Mouse (Mus musculus) limb, embryonic 13.5 days (tissue): ENCODE data around the gene Arhgap6. TPM values are rescaled to one million over a fixed set of nuclear protein-coding genes. Genes with fewer than 3 reads are reported as not detected.
A peak's percentile ranks its signal among the peaks of the same experiment; 100 is the strongest.

Experiments used
- ATAC-seq: fragments of 200-750 bp; cut with Nextera tagmentation; 2 replicates; pipeline ENCODE4 v1.8.0; 2017; ENCODE audit warnings: low read depth, moderate number of reproducible peaks, moderate TSS enrichment; ENCODE audit not compliant: low FRiP score
- H3K27ac ChIP-seq: fragments of 300-500 bp; sonication (generic); 2 replicates; pipeline ENCODE4 v1.5.1; 2015; ENCODE audit warnings: inconsistent platforms, mild to moderate bottlenecking, moderate library complexity
- H3K27me3 ChIP-seq: fragments of 300-500 bp; sonication (generic); 2 replicates; pipeline ENCODE4 v1.6.1; 2015; ENCODE audit warnings: mild to moderate bottlenecking, inconsistent platforms
- H3K36me3 ChIP-seq: fragments of 300-500 bp; sonication (generic); 2 replicates; pipeline ENCODE4 v1.6.1; 2015; ENCODE audit warnings: inconsistent platforms, mild to moderate bottlenecking, moderate library complexity
- H3K4me1 ChIP-seq: fragments of 300-500 bp; sonication (generic); 2 replicates; pipeline ENCODE4 v1.6.1; 2015; ENCODE audit warnings: inconsistent platforms
- H3K4me2 ChIP-seq: fragments of 300-500 bp; sonication (generic); replicated peaks from 2 replicates; pipeline ENCODE4 v1.6.1; 2015; ENCODE audit warnings: inconsistent platforms, mild to moderate bottlenecking, moderate library complexity
- H3K4me3 ChIP-seq: fragments of 300-500 bp; sonication (generic); 2 replicates; pipeline ENCODE4 v1.5.1; 2015; ENCODE audit warnings: moderate library complexity, mild to moderate bottlenecking, inconsistent platforms
- H3K9ac ChIP-seq: fragments of 300-500 bp; sonication (generic); 2 replicates; pipeline ENCODE4 v1.6.1; 2015; ENCODE audit warnings: mild to moderate bottlenecking, inconsistent platforms
- H3K9me3 ChIP-seq: fragments of 300-500 bp; sonication (generic); 2 replicates; pipeline ENCODE4 v1.6.1; 2016; ENCODE audit warnings: inconsistent platforms
- WGBS: fragments of 180-500 bp; shearing (Covaris S2); methylation state at CpG from one replicate; pipeline ENCODE4 v1.1.7; 2015; 5-methylcytosine and 5-hydroxymethylcytosine counted together
- polyA plus RNA-seq: library from polyadenylated mRNA; unstranded; fragments of >200 nt; fragmentation: Nextera tagmentation; extraction: Ambion mirVana; gene quantifications from 2 replicates; pipeline ENCODE4 v1.2.1, GENCODE M21; 2015

Gene Arhgap6
- polyA plus RNA-seq, 1 experiment from 2014 or later, result 3.1 TPM

DNA sequence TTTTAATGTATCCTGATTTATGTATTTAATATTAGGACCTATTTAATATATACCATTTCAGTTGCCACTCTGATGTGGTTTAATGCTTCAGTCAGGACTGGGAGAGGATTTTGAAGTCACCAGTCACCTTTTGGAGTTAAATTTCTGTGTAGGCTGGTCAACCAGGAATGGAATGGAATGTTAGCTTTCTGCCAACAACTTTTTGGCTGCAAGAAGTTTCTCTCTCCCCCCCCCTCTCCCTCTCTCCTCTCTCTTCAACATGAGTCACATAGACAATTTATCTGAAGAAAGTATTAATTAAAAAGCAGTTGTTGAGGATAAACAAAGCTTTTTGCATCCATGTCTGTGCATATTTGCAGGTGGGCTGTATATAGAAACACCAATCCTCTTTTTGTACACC, 217.8 kb downstream of the Arhgap6 start:
- peaks cover 19% of the 10 kb centered on the region; the same call in 1 of the 2 replicates for H3K27me3 ChIP-seq
- no peak overlapping the region for H3K9ac ChIP-seq

DNA sequence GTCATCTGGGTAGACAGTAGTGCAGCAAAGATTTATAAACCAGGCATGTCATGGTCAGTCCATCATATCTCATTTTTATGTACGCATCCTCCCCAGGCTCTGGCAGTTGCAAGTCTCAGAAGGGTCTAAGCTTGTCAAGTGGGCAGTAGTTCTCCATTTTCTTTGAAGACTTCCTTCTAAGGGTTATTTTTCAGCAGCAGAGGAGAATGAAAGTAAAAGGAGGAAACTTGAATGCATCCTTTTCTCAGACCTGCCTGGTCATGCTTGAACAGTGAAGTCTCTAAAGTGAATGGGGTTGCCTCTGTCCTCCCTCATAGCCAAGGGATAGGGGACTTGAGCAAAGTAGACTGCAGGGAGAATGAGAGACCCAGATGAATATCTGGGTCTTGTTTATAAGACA, 239.5 kb downstream of the Arhgap6 start:
- no peaks in the 10 kb centered on the region for H3K36me3 ChIP-seq
- H3K9me3 ChIP-seq, result no peaks in the 10 kb centered on the region
- WGBS, result 87% methylated on average over 1 of the region's 1 CpGs
- H3K4me2 ChIP-seq, result no peak overlapping the region
- H3K27me3 ChIP-seq, result peaks cover 41% of the 10 kb centered on the region
- H3K4me3 ChIP-seq, result no peak overlapping the region
- no peaks in the 10 kb centered on the region for H3K4me1 ChIP-seq
- ATAC-seq, result no peak
- H3K27ac ChIP-seq, result no peak overlapping the region
- no peak overlapping the region for H3K9ac ChIP-seq

More for the DNA sequence above, 217.8 kb downstream of the Arhgap6 start:
- no peak for ATAC-seq
- H3K36me3 ChIP-seq, result no peaks in the 10 kb centered on the region
- no peaks in the 10 kb centered on the region for H3K9me3 ChIP-seq
- no peak overlapping the region for H3K4me3 ChIP-seq
- H3K27ac ChIP-seq, result no peak overlapping the region
- no peaks in the 10 kb centered on the region for H3K4me1 ChIP-seq
- no peak overlapping the region for H3K4me2 ChIP-seq

DNA sequence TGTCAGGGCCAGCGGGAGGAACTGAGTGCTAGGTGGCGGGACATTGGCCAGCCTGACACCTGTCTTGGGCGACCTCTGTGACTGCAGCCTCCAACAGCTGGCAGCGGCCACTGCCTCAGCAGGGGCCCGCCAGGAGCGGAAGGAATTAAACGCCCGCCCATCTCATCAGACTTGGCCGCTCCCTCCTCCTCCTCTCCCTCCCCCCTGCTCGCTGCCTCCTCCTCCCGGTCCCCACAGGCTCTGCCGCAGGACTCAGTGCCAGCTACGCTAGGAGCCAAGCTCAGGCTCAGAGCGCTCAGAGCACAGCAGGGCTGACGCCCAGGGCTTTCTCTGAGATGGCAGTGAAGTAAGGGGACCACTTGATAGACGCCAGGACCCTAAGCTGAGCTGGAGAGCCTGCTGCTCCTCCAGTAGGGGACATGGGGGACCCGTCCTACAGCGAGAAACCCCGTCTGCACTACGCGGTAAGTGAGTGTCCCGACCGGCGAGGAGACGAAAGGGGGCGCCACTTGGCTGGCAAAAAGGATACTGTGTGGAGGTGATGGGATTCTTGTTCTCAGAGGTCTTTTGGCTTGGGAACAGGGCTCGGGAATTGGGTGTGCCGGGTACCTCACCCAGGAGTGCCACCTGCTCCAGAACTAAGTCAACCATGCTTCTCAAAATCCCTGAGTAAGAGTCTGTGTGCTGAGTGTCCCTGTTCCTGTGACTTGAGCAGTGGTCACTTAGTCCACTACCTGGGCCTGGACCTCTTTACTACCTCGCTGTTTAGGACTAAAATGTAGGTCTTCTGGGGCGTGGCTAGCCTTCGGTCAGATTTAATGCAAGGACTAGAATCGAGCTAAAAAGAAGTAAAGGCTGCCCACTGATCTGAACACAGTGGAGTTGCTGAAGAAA, 241.8 kb downstream of the Arhgap6 start:
- Histone ChIP-seq H3K27ac (no peak overlapping the region), H3K9ac (peak overlapping the region; percentile 19; the same call in 1 of the 2 replicates), H3K4me1 (no peaks in the 10 kb centered on the region), H3K36me3 (no peaks in the 10 kb centered on the region), H3K27me3 (peaks cover 30% of the 10 kb centered on the region), H3K9me3 (no peaks in the 10 kb centered on the region), H3K4me3 (peak overlapping the region; percentile 40), H3K4me2 (peak overlapping the region; percentile 65)
- 21% methylated on average over 30 of the region's 32 CpGs for whole genome bisulfite sequencing
- ATAC-seq, result peak; percentile 91

DNA sequence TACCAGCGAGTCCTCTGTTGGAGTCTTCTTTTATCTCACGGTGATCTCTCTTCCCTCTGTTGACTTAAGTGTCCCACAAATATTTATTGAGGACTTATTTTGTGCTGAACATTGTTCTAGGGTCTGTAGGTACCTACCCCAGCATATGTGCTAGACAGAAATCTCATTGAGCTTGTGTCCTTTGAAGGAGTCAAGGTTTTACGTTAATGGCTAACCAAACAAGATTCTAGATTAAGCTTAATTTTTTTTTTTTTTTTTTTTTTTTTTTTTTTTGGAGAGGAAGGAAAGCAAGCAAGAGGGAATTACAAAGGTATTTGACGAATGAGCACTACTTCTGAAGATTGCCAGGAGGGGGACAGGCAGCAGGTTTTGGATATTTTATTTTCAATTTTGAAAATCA, 242.5 kb downstream of the Arhgap6 start:
- no peaks in the 10 kb centered on the region for H3K9me3 ChIP-seq
- peaks cover 27% of the 10 kb centered on the region for H3K27me3 ChIP-seq
- no peak overlapping the region for H3K9ac ChIP-seq
- H3K4me3 ChIP-seq, result no peak overlapping the region; the same call in 1 of the 2 replicates
- no peaks in the 10 kb centered on the region for H3K36me3 ChIP-seq
- H3K27ac ChIP-seq, result no peak overlapping the region
- no peak for ATAC-seq
- 59% methylated on average over 4 of the region's 4 CpGs for WGBS
- no peaks in the 10 kb centered on the region for H3K4me1 ChIP-seq
- peak overlapping the region; percentile 65; the same call in 1 of the 2 replicates for H3K4me2 ChIP-seq

DNA sequence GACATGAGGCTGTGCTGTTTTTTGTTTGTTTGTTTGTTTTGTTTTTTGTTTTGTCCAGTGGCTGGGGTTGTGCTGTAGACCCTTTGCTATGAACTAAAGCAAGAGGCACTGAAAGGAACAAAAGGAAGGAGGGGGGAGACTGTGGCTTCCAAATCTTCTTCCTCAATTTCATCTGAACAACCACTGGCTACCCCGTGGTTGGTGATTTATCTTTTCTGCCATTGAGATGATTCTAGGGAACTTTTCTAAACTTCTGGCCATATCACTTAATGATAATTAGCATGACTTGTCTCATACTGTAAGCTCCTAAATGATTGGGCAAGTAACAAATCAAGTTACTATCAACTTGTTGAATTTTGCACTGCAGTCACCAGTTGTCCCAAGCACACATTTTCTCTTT, 249.0 kb downstream of the Arhgap6 start:
- H3K4me3 ChIP-seq, result no peak overlapping the region
- H3K9ac ChIP-seq, result no peak overlapping the region
- no peaks in the 10 kb centered on the region for H3K9me3 ChIP-seq
- ATAC-seq, result no peak
- H3K36me3 ChIP-seq, result no peaks in the 10 kb centered on the region
- H3K4me1 ChIP-seq, result no peaks in the 10 kb centered on the region
- H3K27ac ChIP-seq, result no peak overlapping the region
- H3K4me2 ChIP-seq, result no peak overlapping the region
- peaks cover 13% of the 10 kb centered on the region; the same call in 1 of the 2 replicates for H3K27me3 ChIP-seq
- WGBS, result 73% methylated on average over 1 of the region's 1 CpGs

DNA sequence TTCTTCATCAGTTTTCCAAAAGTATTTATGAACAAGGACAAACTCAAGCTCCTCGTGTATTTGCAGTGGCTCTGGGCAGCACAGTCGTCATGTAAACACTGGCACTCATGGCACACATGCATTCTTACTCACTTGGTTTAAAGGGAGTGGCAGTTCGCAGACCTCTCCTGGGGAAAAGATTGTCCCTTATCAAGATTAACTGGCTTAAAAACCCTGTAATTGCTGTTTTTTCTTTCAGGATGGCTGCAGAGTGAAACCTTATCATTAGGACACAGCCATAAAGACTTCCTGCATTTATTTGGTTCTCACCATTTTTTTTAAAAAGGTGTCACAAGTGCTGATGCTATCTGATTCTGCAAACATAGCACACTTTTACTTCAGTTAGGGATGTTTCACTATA, 252.7 kb downstream of the Arhgap6 start:
- no peaks in the 10 kb centered on the region for H3K4me1 ChIP-seq
- ATAC-seq, result no peak
- peaks cover 13% of the 10 kb centered on the region; the same call in 1 of the 2 replicates for H3K27me3 ChIP-seq
- no peak overlapping the region for H3K4me2 ChIP-seq
- no peak overlapping the region for H3K27ac ChIP-seq
- no peaks in the 10 kb centered on the region for H3K9me3 ChIP-seq
- WGBS, result 49% methylated on average over 3 of the region's 3 CpGs
- H3K4me3 ChIP-seq, result no peak overlapping the region
- no peak overlapping the region for H3K9ac ChIP-seq
- H3K36me3 ChIP-seq, result no peaks in the 10 kb centered on the region

DNA sequence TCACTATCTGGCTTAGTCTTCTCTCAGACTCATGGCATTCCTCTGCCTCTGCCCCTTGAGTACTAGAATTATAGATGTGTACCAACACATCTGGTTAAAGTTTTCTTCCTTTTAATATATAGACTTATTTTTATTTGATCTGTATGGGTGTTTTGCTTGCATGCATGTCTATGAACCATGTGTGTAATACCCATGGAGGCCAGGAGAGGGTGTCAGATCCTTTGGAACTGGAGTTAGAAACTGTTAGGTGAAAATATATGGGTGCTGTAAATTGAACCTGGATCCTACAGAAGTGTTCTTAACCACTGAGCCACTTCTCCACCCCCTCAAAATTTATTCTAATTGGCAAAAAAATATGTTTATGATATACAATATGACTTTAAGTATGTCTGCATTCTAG, 254.7 kb downstream of the Arhgap6 start:
- ATAC-seq, result no peak
- no peaks in the 10 kb centered on the region for H3K36me3 ChIP-seq
- no peak overlapping the region for H3K4me2 ChIP-seq
- no peak overlapping the region for H3K9ac ChIP-seq
- no peak overlapping the region for H3K4me3 ChIP-seq
- H3K9me3 ChIP-seq, result no peaks in the 10 kb centered on the region
- peaks cover 11% of the 10 kb centered on the region; the same call in 1 of the 2 replicates for H3K27me3 ChIP-seq
- H3K27ac ChIP-seq, result no peak overlapping the region
- no peaks in the 10 kb centered on the region for H3K4me1 ChIP-seq

DNA sequence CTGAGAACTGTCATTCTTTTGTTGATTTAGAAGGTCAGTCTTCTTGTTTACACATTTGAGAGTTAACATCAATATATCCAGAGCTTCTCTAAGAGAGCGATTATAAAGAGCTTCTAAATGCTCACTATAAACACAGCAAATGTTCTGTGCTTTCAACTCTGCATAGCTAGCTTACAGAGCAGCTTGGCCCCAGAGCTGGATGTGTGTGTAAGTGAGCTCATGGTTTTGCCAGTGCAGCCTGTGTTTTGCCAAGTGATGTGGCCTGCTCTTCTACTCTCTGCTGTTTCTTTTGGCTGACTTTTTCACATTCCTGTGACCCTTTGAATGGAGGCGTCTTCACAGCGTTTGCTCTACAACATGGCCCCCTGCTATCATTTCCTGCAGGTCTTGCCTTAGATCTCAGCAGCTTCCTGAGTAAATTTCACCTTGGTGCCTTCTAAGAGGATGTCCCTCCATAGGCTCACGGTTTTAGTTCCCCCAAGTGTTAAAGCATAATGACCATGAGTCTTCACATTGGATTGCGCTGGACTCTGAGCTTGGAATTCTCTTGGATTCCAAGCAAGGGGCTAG, 259.1 kb downstream of the Arhgap6 start:
- Histone ChIP-seq H3K4me2 (no peak overlapping the region), H3K27me3 (peaks cover 18% of the 10 kb centered on the region), H3K4me1 (no peaks in the 10 kb centered on the region), H3K27ac (no peak overlapping the region), H3K9ac (no peak overlapping the region), H3K9me3 (no peaks in the 10 kb centered on the region), H3K36me3 (no peaks in the 10 kb centered on the region), H3K4me3 (no peak overlapping the region)
- 36% methylated on average over 5 of the region's 5 CpGs for WGBS
- ATAC-seq, result no peak

DNA sequence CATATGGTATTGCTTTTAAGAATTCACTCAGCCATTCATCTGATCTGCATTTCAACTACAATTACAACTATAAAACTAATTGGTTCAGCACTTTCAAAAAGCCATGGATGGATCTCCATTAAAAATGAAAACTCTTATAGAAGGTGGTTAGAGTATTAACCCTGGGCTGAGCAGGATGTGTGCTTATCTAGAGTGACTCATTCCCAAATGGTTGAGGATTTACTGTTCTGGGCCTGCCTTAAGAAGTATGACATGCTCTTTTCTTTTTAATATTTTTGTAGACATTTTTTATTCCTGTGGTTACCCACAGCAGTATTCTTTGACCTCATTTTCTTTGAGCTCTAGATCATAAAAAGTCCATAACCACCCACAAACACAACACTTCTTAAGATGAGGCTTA, 267.7 kb downstream of the Arhgap6 start:
- no peak overlapping the region for H3K27ac ChIP-seq
- no peak overlapping the region for H3K4me2 ChIP-seq
- H3K9ac ChIP-seq, result no peak overlapping the region

DNA sequence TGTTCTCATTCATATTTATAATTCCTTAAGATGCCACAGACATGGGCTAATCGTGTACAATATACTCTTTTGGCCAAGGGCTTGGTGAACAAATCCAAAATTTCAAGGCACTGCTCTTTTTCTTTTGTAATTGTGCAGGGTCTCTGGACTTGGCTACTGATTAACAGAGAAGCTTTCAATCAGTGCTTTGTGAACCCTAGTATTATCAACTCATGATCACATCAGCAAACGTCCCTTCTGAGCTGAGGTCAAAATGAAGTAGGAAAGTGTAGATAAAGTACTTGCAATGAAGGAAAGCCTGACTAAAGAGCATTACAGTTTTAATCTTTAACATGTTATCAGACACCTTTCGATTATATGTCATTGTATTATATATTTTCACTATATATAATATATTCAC, 270.4 kb downstream of the Arhgap6 start:
- no peaks in the 10 kb centered on the region for H3K9me3 ChIP-seq
- 81% methylated on average over 3 of the region's 3 CpGs for WGBS
- no peak overlapping the region for H3K27ac ChIP-seq
- no peak overlapping the region for H3K4me2 ChIP-seq
- H3K4me3 ChIP-seq, result no peak overlapping the region
- H3K4me1 ChIP-seq, result no peaks in the 10 kb centered on the region
- H3K9ac ChIP-seq, result no peak overlapping the region
- H3K36me3 ChIP-seq, result no peaks in the 10 kb centered on the region
- ATAC-seq, result no peak
- peaks cover 22% of the 10 kb centered on the region for H3K27me3 ChIP-seq

More for the DNA sequence above, 267.7 kb downstream of the Arhgap6 start:
- H3K27me3 ChIP-seq, result peaks cover 30% of the 10 kb centered on the region
- H3K4me1 ChIP-seq, result no peaks in the 10 kb centered on the region
- H3K4me3 ChIP-seq, result no peak overlapping the region
- no peaks in the 10 kb centered on the region for H3K36me3 ChIP-seq
- no peak for ATAC-seq
- no peaks in the 10 kb centered on the region for H3K9me3 ChIP-seq

DNA sequence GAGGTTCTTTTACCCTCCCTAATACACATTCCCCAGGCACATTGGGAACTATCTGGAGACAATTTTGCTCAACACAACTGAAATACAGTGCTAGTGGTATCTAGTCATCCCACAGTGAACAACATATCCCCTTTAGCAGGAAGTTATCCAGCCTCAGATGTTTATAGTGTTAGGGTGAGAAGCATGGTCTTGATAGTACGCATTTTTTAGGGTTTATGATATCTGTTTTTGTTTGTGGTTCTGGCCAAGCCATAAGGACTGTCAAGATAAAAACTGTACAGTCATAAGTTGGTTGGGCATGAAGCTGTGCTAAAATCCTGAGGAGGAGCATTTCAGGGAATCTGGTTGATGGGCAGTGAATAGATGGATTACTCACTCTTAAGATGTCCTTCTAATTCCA, 271.0 kb downstream of the Arhgap6 start:
- Histone ChIP-seq H3K27me3 (peaks cover 22% of the 10 kb centered on the region), H3K9ac (no peak overlapping the region), H3K27ac (no peak overlapping the region), H3K4me1 (no peaks in the 10 kb centered on the region), H3K36me3 (no peaks in the 10 kb centered on the region), H3K4me3 (no peak overlapping the region), H3K4me2 (no peak overlapping the region), H3K9me3 (no peaks in the 10 kb centered on the region)
- no peak for ATAC-seq
- 82% methylated on average over 1 of the region's 1 CpGs for WGBS

DNA sequence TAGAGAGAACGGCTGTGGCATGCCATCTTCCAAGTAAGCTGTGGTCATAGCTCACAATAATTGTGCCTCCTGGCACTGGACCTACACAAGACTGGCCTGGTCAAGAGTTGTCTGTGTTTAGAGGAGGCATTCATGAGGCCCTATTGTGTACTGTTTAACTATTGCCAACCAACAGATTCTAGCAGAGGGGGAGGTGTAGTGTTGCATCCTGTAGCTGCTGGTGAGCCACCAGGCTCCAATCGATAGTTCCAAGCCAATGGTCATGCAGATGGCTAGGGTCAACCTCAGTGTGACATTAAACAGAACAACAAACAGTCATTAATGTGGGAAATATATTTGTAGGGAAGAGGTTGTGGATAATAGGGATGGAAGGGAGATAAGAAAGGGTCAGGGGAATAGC, 280.1 kb downstream of the Arhgap6 start:
- no peaks in the 10 kb centered on the region for H3K36me3 ChIP-seq
- WGBS, result 86% methylated on average over 2 of the region's 2 CpGs
- H3K9me3 ChIP-seq, result no peaks in the 10 kb centered on the region
- H3K4me2 ChIP-seq, result no peak overlapping the region
- no peak for ATAC-seq
- no peaks in the 10 kb centered on the region for H3K4me1 ChIP-seq
- H3K27me3 ChIP-seq, result peaks cover 17% of the 10 kb centered on the region; the same call in 1 of the 2 replicates
- no peak overlapping the region for H3K4me3 ChIP-seq
- H3K9ac ChIP-seq, result no peak overlapping the region
- H3K27ac ChIP-seq, result no peak overlapping the region
